Mouse (Mus musculus) midbrain, embryonic 14.5 days (tissue): ENCODE data around the gene Mus81. TPM values are rescaled to one million over a fixed set of nuclear protein-coding genes. Genes with fewer than 3 reads are reported as not detected.

ENCODE experiments used
- ATAC-seq: fragments of 200-750 bp; cut with Nextera tagmentation; 2 replicates; pipeline ENCODE4 v1.8.0; 2017; ENCODE audit warnings: moderate number of reproducible peaks, moderate library complexity; ENCODE audit not compliant: low FRiP score, low TSS enrichment
- DNase-seq: peaks from one replicate; pipeline ENCODE4 v3.0.0-alpha.2; 2015
- H3K27ac ChIP-seq: fragments of 300-500 bp; sonication (generic); replicated peaks from 2 replicates; pipeline ENCODE4 v1.5.1; 2014; ENCODE audit warnings: mild to moderate bottlenecking, low read depth, low read length, moderate library complexity
- H3K27me3 ChIP-seq: fragments of 300-500 bp; sonication (generic); 2 replicates; pipeline ENCODE4 v1.6.1; 2014; ENCODE audit warnings: low read length, control low read depth, mixed read lengths; ENCODE audit not compliant: control insufficient read depth, insufficient read depth
- H3K36me3 ChIP-seq: fragments of 300-500 bp; sonication (generic); 2 replicates; pipeline ENCODE4 v1.6.1; 2014; ENCODE audit warnings: low read length, control low read depth; ENCODE audit not compliant: control insufficient read depth, insufficient read depth
- H3K4me1 ChIP-seq: fragments of 300-500 bp; sonication (generic); 2 replicates; pipeline ENCODE4 v1.6.1; 2014; ENCODE audit warnings: mild to moderate bottlenecking, antibody characterized with exemption, low read length, control low read depth; ENCODE audit not compliant: control insufficient read depth, insufficient read depth
- H3K4me2 ChIP-seq: fragments of 300-500 bp; sonication (generic); 2 replicates; pipeline ENCODE4 v1.6.1; 2014; ENCODE audit warnings: mild to moderate bottlenecking, low read length, moderate library complexity
- H3K4me3 ChIP-seq: fragments of 300-500 bp; sonication (generic); replicated peaks from 2 replicates; pipeline ENCODE4 v1.5.1; 2014; ENCODE audit warnings: low read depth, low read length
- H3K9ac ChIP-seq: fragments of 300-500 bp; sonication (generic); replicated peaks from 2 replicates; pipeline ENCODE4 v1.6.1; 2014; ENCODE audit warnings: mild to moderate bottlenecking, low read length, moderate library complexity
- H3K9me3 ChIP-seq: fragments of 300-500 bp; sonication (generic); 2 replicates; pipeline ENCODE4 v1.6.1; 2016; ENCODE audit warnings: low read length, control low read depth, mixed read lengths; ENCODE audit not compliant: control insufficient read depth
- WGBS: fragments of 180-500 bp; shearing (Covaris S2); extraction: QIAGEN DNeasy Blood & Tissue Kit; methylation state at CpG from one replicate; pipeline ENCODE4 v1.1.7; 2014; 5-methylcytosine and 5-hydroxymethylcytosine counted together
- polyA plus RNA-seq: library from polyadenylated mRNA; unstranded; fragments of >200 nt; fragmentation: Nextera tagmentation; extraction: Ambion mirVana; gene quantifications from 2 replicates; pipeline ENCODE4 v1.2.1, GENCODE M21; 2014

Gene Mus81
- polyA plus RNA-seq, 1 experiment from 2014 or later: 43.4 TPM

- H3K4me3 ChIP-seq: no peak overlapping the region
- H3K4me2 ChIP-seq: no peak overlapping the region
- H3K36me3 ChIP-seq: no peaks in the 10 kb centered on the region
- no peak overlapping the region for H3K9ac ChIP-seq
- H3K27ac ChIP-seq: no peak overlapping the region
- DNase-seq (no peak), ATAC-seq (no peak)
- no peaks in the 10 kb centered on the region for H3K9me3 ChIP-seq
- peaks cover 16% of the 10 kb centered on the region for H3K4me1 ChIP-seq
- H3K27me3 ChIP-seq: no peaks in the 10 kb centered on the region
- 91% methylated on average over 3 of the region's 3 CpGs for WGBS
These were observed 24.8 kb upstream of the Mus81 start for GRCm38 (mm10) chr19:5513005-5513349.

- Histone ChIP-seq H3K9me3 (no peaks in the 10 kb centered on the region), H3K4me1 (peaks cover 16% of the 10 kb centered on the region), H3K4me3 (no peak overlapping the region), H3K27me3 (no peaks in the 10 kb centered on the region), H3K9ac (no peak overlapping the region), H3K4me2 (no peak overlapping the region), H3K36me3 (no peaks in the 10 kb centered on the region), H3K27ac (no peak overlapping the region)
- DNase-seq: no peak
- no peak for ATAC-seq
- 85% methylated on average over 12 of the region's 12 CpGs for WGBS
These were observed 24.1 kb upstream of the Mus81 start for GRCm38 (mm10) chr19:5512091-5513004.

DNA sequence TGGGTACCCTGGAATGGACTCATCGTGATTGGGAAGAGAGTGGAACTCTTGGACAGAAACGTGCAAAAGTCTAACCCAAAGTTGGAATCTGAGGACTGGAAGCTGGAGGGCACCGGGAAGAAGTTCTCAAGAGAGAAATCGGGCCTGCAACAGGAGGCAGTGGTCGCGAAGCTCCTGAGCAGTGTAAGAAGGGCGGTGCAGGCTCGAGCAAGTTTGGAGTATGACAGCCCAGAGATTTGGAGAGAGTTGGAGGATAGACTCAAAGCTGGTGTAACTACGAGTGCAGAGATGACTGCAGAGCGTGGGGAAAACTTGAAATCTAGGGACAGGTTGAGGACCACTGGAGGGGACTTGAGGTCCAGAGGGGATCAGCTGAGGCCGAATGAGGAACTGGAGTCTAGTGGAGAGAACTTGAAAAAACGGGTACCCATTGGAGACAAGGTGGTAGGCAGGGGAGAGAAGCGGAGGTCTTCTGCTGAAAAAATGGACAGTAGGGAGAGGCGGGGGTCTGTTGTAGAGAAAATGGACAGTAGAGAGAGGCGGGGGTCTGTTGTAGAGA is 23.0 kb upstream of the Mus81 start:
- Histone ChIP-seq H3K27me3 (no peaks in the 10 kb centered on the region), H3K4me2 (peak overlapping the region; percentile 66), H3K9me3 (no peaks in the 10 kb centered on the region), H3K4me3 (peak overlapping the region; percentile 56), H3K4me1 (peaks cover 16% of the 10 kb centered on the region), H3K36me3 (no peaks in the 10 kb centered on the region), H3K27ac (peak overlapping the region; percentile 80), H3K9ac (peak overlapping the region; percentile 59)
- WGBS: 54% methylated on average over 15 of the region's 15 CpGs
- DNase-seq (no peak), ATAC-seq (no peak)

GRCm38 (mm10) chr19:5510031-5511026 is 22.1 kb upstream of the Mus81 start, which contains the start of gene Snx32:
Gene Snx32, minus strand, starts transcription at chr19:5510538.
- Histone ChIP-seq H3K4me2 (peak within 1 kb of the TSS; percentile 66), H3K36me3 (no peaks in the 10 kb centered on the region), H3K4me3 (peak within 1 kb of the TSS; percentile 56), H3K4me1 (peaks cover 16% of the 10 kb centered on the region), H3K27ac (peak within 1 kb of the TSS; percentile 80), H3K9ac (peak within 1 kb of the TSS; percentile 70), H3K9me3 (no peaks in the 10 kb centered on the region), H3K27me3 (no peaks in the 10 kb centered on the region)
- DNase-seq (peak; percentile 99), ATAC-seq (peak; percentile 100)
- 3% methylated on average over 47 of the region's 47 CpGs for WGBS

- no peak within 1 kb of the TSS for H3K9ac ChIP-seq
- DNase-seq (no peak), ATAC-seq (no peak)
- H3K9me3 ChIP-seq: no peaks in the 10 kb centered on the region
- no peak within 1 kb of the TSS for H3K27ac ChIP-seq
- no peaks in the 10 kb centered on the region for H3K4me1 ChIP-seq
- H3K4me3 ChIP-seq: no peak within 1 kb of the TSS
- H3K4me2 ChIP-seq: no peak within 1 kb of the TSS
- 61% methylated on average over 17 of the region's 17 CpGs for WGBS
- peaks cover 17% of the 10 kb centered on the region; the same call in 1 of the 2 replicates for H3K36me3 ChIP-seq
- no peaks in the 10 kb centered on the region for H3K27me3 ChIP-seq
These were observed 15.5 kb upstream of the Mus81 start, which contains the start of gene 1700020D05Rik for GRCm38 (mm10) chr19:5503687-5504086. Gene 1700020D05Rik, minus strand, starts transcription at chr19:5503787.

DNA sequence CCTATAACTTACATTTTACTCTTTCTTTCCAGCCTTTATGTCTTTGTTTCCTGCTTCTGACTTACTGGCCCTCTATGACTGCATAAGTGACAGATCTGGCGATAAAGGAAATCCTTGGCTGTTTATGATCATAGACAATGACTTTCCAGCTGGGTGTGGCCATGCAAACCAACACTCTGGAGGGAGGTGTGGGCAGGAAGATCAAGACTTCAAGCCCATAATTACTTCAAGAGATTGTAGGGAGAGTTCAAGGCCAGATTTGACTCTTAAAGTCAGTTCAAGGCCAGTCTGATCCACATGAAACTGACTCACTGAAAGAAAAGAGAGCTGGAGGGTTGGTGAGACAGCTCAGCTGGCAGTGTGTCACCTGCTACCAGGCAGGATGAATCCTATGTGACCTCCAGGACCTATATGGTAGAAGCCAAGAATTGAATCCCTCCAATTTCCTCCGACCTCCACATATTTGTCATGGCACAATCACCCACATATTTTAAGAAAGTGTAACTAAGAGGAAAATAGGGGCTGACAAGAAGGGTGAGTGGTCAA is 12.2 kb upstream of the Mus81 start:
- Histone ChIP-seq H3K4me1 (no peaks in the 10 kb centered on the region), H3K27ac (no peak overlapping the region), H3K27me3 (no peaks in the 10 kb centered on the region), H3K9ac (no peak overlapping the region), H3K4me3 (no peak overlapping the region), H3K36me3 (peaks cover 48% of the 10 kb centered on the region), H3K4me2 (no peak overlapping the region), H3K9me3 (no peaks in the 10 kb centered on the region)
- ATAC-seq (no peak), DNase-seq (no peak)
- 96% methylated on average over 2 of the region's 2 CpGs for WGBS

DNA sequence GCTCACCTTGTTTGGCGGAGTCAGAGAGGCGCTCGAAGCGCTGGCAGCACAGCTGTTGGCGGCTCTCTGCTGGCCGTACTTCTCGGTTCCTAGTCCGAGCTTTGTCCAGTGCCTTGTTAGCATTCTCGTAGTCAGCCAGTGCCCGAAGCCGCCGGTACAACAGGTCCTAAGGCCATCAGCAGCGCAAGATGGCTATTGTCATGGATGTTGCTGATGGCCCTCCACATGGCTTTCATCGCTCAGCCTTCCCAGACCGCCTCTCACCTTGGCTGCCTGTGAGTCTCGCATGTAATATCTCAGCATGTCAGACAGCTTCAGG is 7.8 kb upstream of the Mus81 start:
- Histone ChIP-seq H3K4me3 (no peak overlapping the region), H3K36me3 (peaks cover 65% of the 10 kb centered on the region), H3K4me2 (no peak overlapping the region), H3K9ac (no peak overlapping the region), H3K9me3 (no peaks in the 10 kb centered on the region), H3K4me1 (peaks cover 8% of the 10 kb centered on the region), H3K27ac (no peak overlapping the region), H3K27me3 (no peaks in the 10 kb centered on the region)
- DNase-seq: no peak
- 87% methylated on average over 16 of the region's 16 CpGs for WGBS
- ATAC-seq: no peak

DNA sequence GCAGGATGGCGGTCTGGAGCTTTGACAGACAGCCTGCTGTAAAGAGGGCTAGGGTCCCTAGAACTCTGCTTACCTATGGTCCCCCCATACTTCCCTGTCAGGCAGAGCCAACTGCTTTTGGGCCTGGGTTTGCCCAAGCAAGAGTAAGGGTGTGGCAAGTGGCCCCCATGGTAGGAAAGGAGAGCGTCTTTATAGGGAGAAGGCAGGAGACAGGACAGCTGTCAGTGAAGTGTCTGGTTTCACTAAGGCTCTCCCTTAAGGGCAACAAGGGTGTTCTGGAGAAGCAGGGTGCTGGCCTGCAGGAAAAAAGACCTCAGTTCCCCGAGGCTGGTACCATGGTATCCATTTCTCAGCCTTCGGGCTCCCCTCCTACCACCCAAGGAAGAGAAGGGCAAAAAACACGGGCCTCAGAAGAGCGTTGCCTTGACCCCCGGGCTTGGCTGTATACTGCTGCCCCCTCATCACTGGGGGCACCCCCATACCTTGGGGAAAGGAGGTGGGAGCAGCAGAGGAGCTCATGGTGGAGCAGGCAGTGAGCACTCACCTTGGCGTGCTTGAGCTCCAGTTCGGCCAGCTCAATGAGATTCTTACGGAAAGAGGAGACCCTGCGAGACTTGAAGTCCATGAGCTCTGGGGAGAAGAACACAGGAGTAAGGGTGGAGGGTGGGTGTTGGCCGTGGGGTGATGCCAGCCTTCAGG is 7.3 kb upstream of the Mus81 start:
- 89% methylated on average over 12 of the region's 12 CpGs for WGBS
- no peak overlapping the region for H3K4me2 ChIP-seq
- ATAC-seq (no peak), DNase-seq (no peak)
- H3K9ac ChIP-seq: no peak overlapping the region
- H3K27me3 ChIP-seq: no peaks in the 10 kb centered on the region
- H3K4me3 ChIP-seq: no peak overlapping the region
- H3K4me1 ChIP-seq: peaks cover 8% of the 10 kb centered on the region
- no peaks in the 10 kb centered on the region for H3K9me3 ChIP-seq
- peaks cover 65% of the 10 kb centered on the region for H3K36me3 ChIP-seq
- H3K27ac ChIP-seq: no peak overlapping the region
